Mouse (Mus musculus) liver, postnatal 0 days (tissue): Measurements from ENCODE around the gene Lrrc51. TPM values are rescaled to one million over a fixed set of nuclear protein-coding genes. Genes with fewer than 3 reads are reported as not detected.

Experiments
- ATAC-seq: fragments of 200-750 bp; cut with Nextera tagmentation; 2 replicates; pipeline ENCODE4 v1.8.0; 2017; ENCODE audit warnings: mild to moderate bottlenecking, moderate library complexity
- DNase-seq: peaks from one replicate; pipeline ENCODE4 v3.0.0-alpha.2; 2016
- H3K27ac ChIP-seq: fragments of 300-500 bp; sonication (generic); 2 replicates; pipeline ENCODE4 v1.5.1; 2014; ENCODE audit warnings: antibody characterized with exemption, moderate library complexity, mild to moderate bottlenecking, low read depth
- H3K27me3 ChIP-seq: fragments of 300-500 bp; sonication (generic); 2 replicates; pipeline ENCODE4 v1.6.1; 2014; ENCODE audit warnings: low read length, control low read depth, mixed read lengths; ENCODE audit not compliant: insufficient read depth
- H3K36me3 ChIP-seq: fragments of 300-500 bp; sonication (generic); replicated peaks from 2 replicates; pipeline ENCODE4 v1.6.1; 2014; ENCODE audit warnings: mild to moderate bottlenecking, control low read depth, low read length, moderate library complexity, mixed read lengths; ENCODE audit not compliant: insufficient read depth
- H3K4me1 ChIP-seq: fragments of 300-500 bp; sonication (generic); 2 replicates; pipeline ENCODE4 v1.6.1; 2014; ENCODE audit warnings: antibody characterized with exemption, mild to moderate bottlenecking, control low read depth; ENCODE audit not compliant: insufficient read depth
- H3K4me2 ChIP-seq: fragments of 300-500 bp; sonication (generic); 2 replicates; pipeline ENCODE4 v1.6.1; 2014; ENCODE audit warnings: low read depth, mild to moderate bottlenecking, low read length, moderate library complexity, mixed read lengths
- H3K4me3 ChIP-seq: fragments of 300-500 bp; sonication (generic); 2 replicates; pipeline ENCODE4 v1.5.1; 2014; ENCODE audit warnings: low read depth, low read length
- H3K9ac ChIP-seq: fragments of 300-500 bp; sonication (generic); replicated peaks from 2 replicates; pipeline ENCODE4 v1.6.1; 2014; ENCODE audit warnings: mild to moderate bottlenecking, moderate library complexity
- H3K9me3 ChIP-seq: fragments of 300-500 bp; sonication (generic); 2 replicates; pipeline ENCODE4 v1.6.1; 2016; ENCODE audit warnings: mild to moderate bottlenecking, control low read depth, low read length, mixed read lengths
- CTCF ChIP-seq: sonication (generic); IDR thresholded peaks from 2 replicates; pipeline ENCODE4 v1.5.1; 2016; ENCODE audit warnings: antibody characterized with exemption, low read depth
- EP300 ChIP-seq: IDR thresholded peaks from 2 replicates; pipeline ENCODE4 v1.6.1; 2016; ENCODE audit warnings: antibody characterized with exemption, low read depth, mild to moderate bottlenecking
- WGBS: fragments of 180-500 bp; shearing (Covaris S2); extraction: QIAGEN DNeasy Blood & Tissue Kit; methylation state at CpG from one replicate; pipeline ENCODE4 v1.1.7; 2014; ENCODE audit not compliant: insufficient replicate concordance; 5-methylcytosine and 5-hydroxymethylcytosine counted together
- polyA plus RNA-seq: library from polyadenylated mRNA; unstranded; fragments of >200 nt; fragmentation: Nextera tagmentation; extraction: Ambion mirVana; gene quantifications from 2 replicates; pipeline ENCODE4 v1.2.1, GENCODE M21; 2015

Lrrc51 gene
- polyA plus RNA-seq, 1 experiment from 2014 or later = 3.1 TPM

- H3K4me2 ChIP-seq = no peak overlapping the region
- H3K27ac ChIP-seq = peak overlapping the region; percentile 53; the same call in 1 of the 2 replicates
- ATAC-seq = no peak
- H3K9me3 ChIP-seq = no peaks in the 10 kb centered on the region
- TF ChIP-seq CTCF = no peak
- no peak for TF ChIP-seq EP300
- no peak for DNase-seq
- H3K9ac ChIP-seq = no peak overlapping the region
- H3K4me3 ChIP-seq = no peak overlapping the region
- H3K27me3 ChIP-seq = no peaks in the 10 kb centered on the region
- H3K4me1 ChIP-seq = peaks cover 17% of the 10 kb centered on the region
- WGBS = 77% methylated on average over 16 of the region's 16 CpGs
- H3K36me3 ChIP-seq = no peaks in the 10 kb centered on the region
These were observed 33.2 kb downstream of the Lrrc51 start for GRCm38 (mm10) chr7:101900331-101901097.

- ATAC-seq = peak; percentile 98
- WGBS = under 1% methylated on average over 57 of the region's 57 CpGs
These were observed 37.3 kb downstream of the Lrrc51 start for GRCm38 (mm10) chr7:101896104-101897066.

GRCm38 (mm10) chr7:101895695-101896094 lies 38.0 kb downstream of the Lrrc51 start:
- no peaks in the 10 kb centered on the region for H3K36me3 ChIP-seq
- TF ChIP-seq CTCF = no peak
- TF ChIP-seq EP300 = no peak
- 31% methylated on average over 9 of the region's 9 CpGs for WGBS
- H3K9me3 ChIP-seq = no peaks in the 10 kb centered on the region
- no peak for DNase-seq
- H3K9ac ChIP-seq = peak overlapping the region; percentile 69
- peak overlapping the region; percentile 76 for H3K4me3 ChIP-seq
- peaks cover 9% of the 10 kb centered on the region for H3K4me1 ChIP-seq
- peak overlapping the region; percentile 78 for H3K4me2 ChIP-seq
- ATAC-seq = no peak
- no peaks in the 10 kb centered on the region for H3K27me3 ChIP-seq
- peak overlapping the region; percentile 84 for H3K27ac ChIP-seq

More at GRCm38 (mm10) chr7:101896104-101897066, 37.3 kb downstream of the Lrrc51 start:
- TF ChIP-seq CTCF (no peak), EP300 (peak; percentile 80)
- Histone ChIP-seq H3K27ac (peak overlapping the region; percentile 84), H3K4me3 (peak overlapping the region; percentile 76), H3K36me3 (no peaks in the 10 kb centered on the region), H3K9ac (peak overlapping the region; percentile 69), H3K9me3 (no peaks in the 10 kb centered on the region), H3K4me2 (peak overlapping the region; percentile 78), H3K4me1 (peaks cover 9% of the 10 kb centered on the region), H3K27me3 (no peaks in the 10 kb centered on the region)
- peak; percentile 96 for DNase-seq

GRCm38 (mm10) chr7:101888460-101888859 lies 45.2 kb downstream of the Lrrc51 start:
- DNase-seq (no peak), ATAC-seq (no peak)
- Histone ChIP-seq H3K27ac (no peak overlapping the region), H3K4me2 (no peak overlapping the region), H3K27me3 (no peaks in the 10 kb centered on the region), H3K9ac (no peak overlapping the region), H3K4me1 (no peaks in the 10 kb centered on the region), H3K4me3 (no peak overlapping the region), H3K9me3 (no peaks in the 10 kb centered on the region), H3K36me3 (no peaks in the 10 kb centered on the region)
- no peak for TF ChIP-seq CTCF
- no peak for TF ChIP-seq EP300
- WGBS = 77% methylated on average over 4 of the region's 4 CpGs

GRCm38 (mm10) chr7:101886274-101886673 lies 47.4 kb downstream of the Lrrc51 start:
- H3K27ac ChIP-seq = no peak overlapping the region
- H3K9ac ChIP-seq = no peak overlapping the region
- no peak for TF ChIP-seq CTCF
- TF ChIP-seq EP300 = no peak
- whole genome bisulfite sequencing = 84% methylated on average over 6 of the region's 6 CpGs
- H3K27me3 ChIP-seq = no peaks in the 10 kb centered on the region
- no peaks in the 10 kb centered on the region for H3K36me3 ChIP-seq
- no peaks in the 10 kb centered on the region for H3K9me3 ChIP-seq
- no peak overlapping the region for H3K4me2 ChIP-seq
- no peaks in the 10 kb centered on the region for H3K4me1 ChIP-seq
- no peak for DNase-seq
- no peak overlapping the region for H3K4me3 ChIP-seq
- ATAC-seq = no peak

- H3K9ac ChIP-seq = no peak overlapping the region
- 88% methylated on average over 4 of the region's 4 CpGs for WGBS
- ATAC-seq (no peak), DNase-seq (no peak)
- no peak overlapping the region for H3K4me3 ChIP-seq
- H3K4me1 ChIP-seq = no peaks in the 10 kb centered on the region
- TF ChIP-seq CTCF (no peak), EP300 (no peak)
- no peak overlapping the region for H3K27ac ChIP-seq
- H3K36me3 ChIP-seq = no peaks in the 10 kb centered on the region
- no peak overlapping the region for H3K4me2 ChIP-seq
- H3K27me3 ChIP-seq = no peaks in the 10 kb centered on the region
- H3K9me3 ChIP-seq = no peaks in the 10 kb centered on the region
These were observed 49.5 kb downstream of the Lrrc51 start for GRCm38 (mm10) chr7:101884160-101884559.
